Mouse (Mus musculus) heart, embryonic 14.5 days (tissue): Measurements from ENCODE around the gene Spef2. TPM values are rescaled to one million over a fixed set of nuclear protein-coding genes. Genes with fewer than 3 reads are reported as not detected.

Experiments used
- ATAC-seq: fragments of 200-750 bp; cut with Nextera tagmentation; 2 replicates; pipeline ENCODE4 v1.8.0; 2017; ENCODE audit warnings: low read depth, moderate TSS enrichment; ENCODE audit not compliant: insufficient number of reproducible peaks, insufficient read depth, low FRiP score
- H3K27ac ChIP-seq, 2 experiments: fragments of 200-500 bp in 1 of 2; fragments of 300-500 bp in 1 of 2; sonication (generic) in 1 of 2; replicated peaks in 1 of 2; 2 replicates each; pipeline ENCODE4 v1.5.1; 2012 to 2014; ENCODE audit warnings: low read depth in 2 of 2, low read length in 2 of 2, control low read depth in 1 of 2, mild to moderate bottlenecking in 1 of 2, mixed read lengths in 1 of 2; ENCODE audit not compliant: control insufficient read depth in 1 of 2, insufficient read depth in 1 of 2
- H3K27me3 ChIP-seq: fragments of 300-500 bp; sonication (generic); 2 replicates; pipeline ENCODE4 v1.6.1; 2014; ENCODE audit warnings: mild to moderate bottlenecking, low read length, control low read depth; ENCODE audit not compliant: control insufficient read depth, insufficient read depth
- H3K36me3 ChIP-seq: fragments of 300-500 bp; sonication (generic); 2 replicates; pipeline ENCODE4 v1.6.1; 2014; ENCODE audit warnings: mild to moderate bottlenecking, control low read depth, low read length, mixed read lengths; ENCODE audit not compliant: control insufficient read depth, insufficient read depth
- H3K4me1 ChIP-seq, 2 experiments: fragments of 200-500 bp in 1 of 2; fragments of 300-500 bp in 1 of 2; sonication (generic) in 1 of 2; 2 replicates each; pipeline ENCODE4 v1.6.1; 2012 to 2014; ENCODE audit warnings: low read length in 2 of 2, control low read depth in 1 of 2, mixed read lengths in 1 of 2; ENCODE audit not compliant: control insufficient read depth in 2 of 2, insufficient read depth in 2 of 2
- H3K4me2 ChIP-seq: fragments of 300-500 bp; sonication (generic); 2 replicates; pipeline ENCODE4 v1.6.1; 2014; ENCODE audit warnings: mild to moderate bottlenecking, low read length
- H3K4me3 ChIP-seq, 2 experiments: fragments of 200-500 bp in 1 of 2; fragments of 300-500 bp in 1 of 2; sonication (generic) in 1 of 2; 2 replicates each; pipeline ENCODE4 v1.5.1; 2012 to 2014; ENCODE audit warnings: low read length in 2 of 2, mild to moderate bottlenecking in 2 of 2, control low read depth in 1 of 2, low read depth in 1 of 2, moderate library complexity in 1 of 2; ENCODE audit not compliant: control insufficient read depth in 1 of 2, insufficient read depth in 1 of 2
- H3K9ac ChIP-seq: fragments of 300-500 bp; sonication (generic); 2 replicates; pipeline ENCODE4 v1.6.1; 2014; ENCODE audit warnings: mild to moderate bottlenecking, low read length
- H3K9me3 ChIP-seq: fragments of 300-500 bp; sonication (generic); 2 replicates; pipeline ENCODE4 v1.6.1; 2016; ENCODE audit warnings: low read length, control low read depth; ENCODE audit not compliant: control insufficient read depth
- whole genome bisulfite sequencing: fragments of 180-500 bp; shearing (Covaris S2); extraction: QIAGEN DNeasy Blood & Tissue Kit; methylation state at CpG from one replicate; pipeline ENCODE4 v1.1.7; 2014; 5-methylcytosine and 5-hydroxymethylcytosine counted together
- polyA plus RNA-seq: library from polyadenylated mRNA; unstranded; fragments of >200 nt; fragmentation: Nextera tagmentation; extraction: Ambion mirVana; gene quantifications from 2 replicates; pipeline ENCODE4 v1.2.1, GENCODE M21; 2014

The Spef2 gene
- polyA plus RNA-seq, 1 experiment from 2014 or later, result 0.46 TPM

DNA sequence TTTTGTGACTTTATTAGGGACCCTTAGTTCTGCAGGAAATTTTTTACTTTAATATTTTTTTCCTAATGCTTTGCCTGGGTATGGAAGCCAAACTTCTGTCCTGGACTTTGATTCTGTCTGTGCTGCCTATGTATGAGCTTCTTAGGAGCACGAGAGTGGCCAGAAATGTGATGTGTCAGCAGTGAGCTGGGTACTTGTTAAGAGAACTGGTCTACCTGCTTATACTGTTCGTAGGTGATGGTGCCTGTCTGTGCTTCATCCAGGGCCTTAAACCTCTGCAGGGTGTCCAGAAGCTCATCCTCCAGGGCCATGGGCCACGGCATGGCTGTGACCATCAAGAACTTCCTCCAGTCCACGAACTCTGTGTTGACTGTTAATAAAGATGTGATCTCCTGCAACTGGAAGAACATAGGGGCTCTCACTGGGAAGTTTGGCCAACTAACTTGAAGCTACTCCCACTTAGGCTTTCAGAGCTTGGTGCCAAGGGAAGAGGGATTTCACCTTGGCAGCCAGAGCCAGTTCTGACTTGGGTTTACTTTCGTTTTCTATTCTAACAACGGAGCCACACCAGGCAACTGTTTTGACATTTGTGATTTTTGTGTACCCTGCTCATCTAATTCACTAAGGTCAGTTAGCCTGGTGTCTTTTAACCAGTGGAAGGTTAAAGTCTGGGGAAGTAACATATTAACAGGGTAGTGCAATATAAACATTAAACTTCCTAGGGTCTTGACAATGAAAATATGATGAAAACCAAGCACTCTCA, 152.2 kb downstream of the Spef2 start:
- Histone ChIP-seq H3K4me1 (no peaks in the 10 kb centered on the region), H3K36me3 (no peaks in the 10 kb centered on the region), H3K27ac (no peak overlapping the region), H3K27me3 (no peaks in the 10 kb centered on the region), H3K4me2 (no peak overlapping the region), H3K9me3 (no peaks in the 10 kb centered on the region), H3K9ac (no peak overlapping the region), H3K4me3 (no peak overlapping the region)
- WGBS, result 80% methylated on average over 6 of the region's 6 CpGs
- ATAC-seq, result no peak

DNA sequence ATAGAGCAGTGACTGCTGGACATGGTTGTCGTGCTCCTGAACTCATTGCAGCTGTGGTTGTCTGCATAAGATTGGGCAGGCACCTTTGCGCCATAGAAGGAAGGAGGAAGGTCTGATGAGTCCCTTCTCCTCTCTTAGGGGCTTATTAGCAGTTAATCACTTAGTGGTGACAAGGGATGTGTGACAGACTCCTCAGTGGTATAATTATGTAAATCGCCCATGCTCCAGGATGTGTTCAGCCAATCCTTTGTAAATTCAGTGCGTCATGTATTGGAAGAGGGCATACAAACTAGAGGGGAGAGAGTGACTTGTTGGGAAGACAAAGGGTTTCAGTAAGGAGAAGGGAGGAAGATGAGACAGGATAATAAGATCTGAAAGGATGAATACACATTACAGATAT, 158.7 kb downstream of the Spef2 start:
- Histone ChIP-seq H3K9ac (no peak overlapping the region), H3K4me2 (no peak overlapping the region), H3K9me3 (no peaks in the 10 kb centered on the region), H3K36me3 (no peaks in the 10 kb centered on the region), H3K27ac (no peak overlapping the region), H3K4me1 (no peaks in the 10 kb centered on the region), H3K27me3 (no peaks in the 10 kb centered on the region), H3K4me3 (no peak overlapping the region)
- 78% methylated on average over 4 of the region's 4 CpGs for WGBS
- ATAC-seq, result no peak

DNA sequence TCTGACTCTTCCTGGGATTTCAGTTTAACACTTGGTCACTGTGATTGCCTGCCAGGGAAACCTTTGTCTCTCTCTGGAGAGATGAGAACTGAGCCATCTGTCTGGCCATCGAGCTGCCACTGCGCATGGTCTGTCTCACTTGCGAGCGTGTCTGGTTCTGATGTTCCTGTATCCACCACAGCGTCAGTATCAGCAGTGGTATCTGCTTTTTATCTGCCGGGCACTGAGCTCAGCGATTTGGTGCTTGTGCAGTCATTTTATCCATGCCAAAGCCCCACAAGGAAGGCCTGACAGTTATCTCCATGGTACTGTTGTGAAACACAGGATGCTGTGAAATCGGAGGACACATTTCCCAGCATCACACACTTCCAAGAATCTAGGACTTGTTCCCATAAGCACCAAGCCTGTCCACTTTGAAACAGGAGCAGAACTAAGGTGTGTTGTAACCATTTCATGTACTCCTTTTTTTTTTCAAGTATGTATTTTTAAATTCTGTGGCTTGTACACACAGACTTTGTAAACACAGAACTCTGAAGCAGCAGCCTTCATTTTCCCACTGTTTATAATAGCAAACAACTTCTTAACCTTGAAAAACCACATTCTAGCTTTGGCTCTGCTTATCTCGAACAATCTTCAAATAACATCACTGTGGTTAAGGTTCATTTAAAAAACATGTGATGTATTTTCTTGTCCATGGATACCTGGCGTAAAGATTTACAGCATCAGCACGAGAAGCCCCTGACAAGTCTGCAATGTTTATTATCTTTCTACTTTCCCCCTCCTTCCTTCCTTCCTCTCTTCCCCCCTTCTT, 168.0 kb downstream of the Spef2 start:
- Histone ChIP-seq H3K27ac (no peak overlapping the region), H3K27me3 (no peaks in the 10 kb centered on the region), H3K4me1 (no peaks in the 10 kb centered on the region), H3K36me3 (no peaks in the 10 kb centered on the region), H3K4me2 (no peak overlapping the region), H3K9me3 (no peaks in the 10 kb centered on the region), H3K9ac (no peak overlapping the region), H3K4me3 (no peak overlapping the region)
- WGBS, result 44% methylated on average over 11 of the region's 11 CpGs
- no peak for ATAC-seq

DNA sequence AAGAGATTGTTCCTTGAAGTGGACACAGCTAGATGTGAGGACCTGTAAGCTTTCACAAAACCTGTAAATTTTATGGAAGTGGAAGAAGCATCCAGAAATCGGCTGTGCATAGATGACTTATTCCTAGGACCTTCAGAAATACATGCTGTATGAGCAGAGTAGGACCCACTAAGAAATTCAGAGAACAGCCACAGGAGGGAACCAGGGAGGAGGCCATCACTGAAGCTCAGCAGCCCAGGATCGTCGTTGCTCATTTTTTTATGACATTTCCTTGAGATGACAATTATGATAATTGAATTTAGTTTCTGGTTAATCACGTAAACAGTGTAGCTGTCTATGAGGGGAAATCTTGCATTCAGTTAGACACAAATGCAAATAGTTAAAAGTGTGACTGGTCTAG, 171.4 kb downstream of the Spef2 start:
- WGBS, result 81% methylated on average over 4 of the region's 4 CpGs
- no peak overlapping the region for H3K4me2 ChIP-seq

DNA sequence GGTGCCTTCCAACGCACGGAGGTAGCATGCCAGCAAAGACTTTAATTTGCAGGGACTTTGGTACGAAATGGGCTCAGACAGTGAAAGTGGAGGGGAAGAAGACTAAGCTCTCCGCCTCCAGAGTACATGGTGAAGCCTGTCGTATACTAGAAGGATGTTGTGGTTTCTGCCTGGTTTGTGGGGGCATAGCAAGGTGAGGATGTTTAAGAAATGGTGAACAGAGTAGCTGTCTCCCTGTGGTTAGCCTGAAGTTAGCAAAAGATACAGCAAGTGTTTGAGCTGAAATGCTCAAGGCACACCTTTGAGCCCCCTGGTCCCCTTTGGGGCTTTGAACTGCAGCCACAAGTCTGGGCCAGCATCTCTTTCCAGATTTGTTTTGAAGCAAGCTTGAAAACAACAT, 173.9 kb downstream of the Spef2 start:
- no peaks in the 10 kb centered on the region for H3K4me1 ChIP-seq
- H3K4me3 ChIP-seq, result no peak overlapping the region
- no peak overlapping the region for H3K27ac ChIP-seq
- no peaks in the 10 kb centered on the region for H3K9me3 ChIP-seq
- no peaks in the 10 kb centered on the region for H3K27me3 ChIP-seq
- no peaks in the 10 kb centered on the region for H3K36me3 ChIP-seq
- H3K4me2 ChIP-seq, result no peak overlapping the region
- WGBS, result 87% methylated on average over 5 of the region's 5 CpGs
- no peak overlapping the region for H3K9ac ChIP-seq
- no peak for ATAC-seq

More for the DNA sequence above, 171.4 kb downstream of the Spef2 start:
- H3K4me1 ChIP-seq, result no peaks in the 10 kb centered on the region
- no peak overlapping the region for H3K9ac ChIP-seq
- ATAC-seq, result no peak
- no peak overlapping the region for H3K27ac ChIP-seq
- no peaks in the 10 kb centered on the region for H3K27me3 ChIP-seq
- no peak overlapping the region for H3K4me3 ChIP-seq
- H3K36me3 ChIP-seq, result no peaks in the 10 kb centered on the region
- H3K9me3 ChIP-seq, result no peaks in the 10 kb centered on the region

DNA sequence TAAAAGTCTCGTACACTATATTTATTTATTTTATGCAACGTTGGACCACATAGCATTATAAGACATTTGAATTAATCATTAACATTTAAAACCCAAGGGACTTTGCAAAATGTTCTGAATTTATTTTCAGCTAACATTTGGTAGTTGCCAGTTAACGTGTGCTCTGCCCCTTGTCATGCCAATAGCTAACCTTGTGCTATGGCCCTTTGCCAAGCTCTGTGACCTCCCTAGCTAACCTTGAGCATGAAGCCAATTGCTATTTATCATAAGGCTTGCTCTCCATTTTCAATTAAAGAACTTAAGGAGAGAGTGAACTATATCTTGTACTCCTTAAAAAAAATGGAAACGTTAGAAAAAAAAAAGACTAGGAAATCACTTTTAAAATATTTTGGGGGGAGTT, 175.3 kb downstream of the Spef2 start:
- Histone ChIP-seq H3K27ac (no peak overlapping the region), H3K4me2 (no peak overlapping the region), H3K27me3 (no peaks in the 10 kb centered on the region), H3K4me1 (no peaks in the 10 kb centered on the region), H3K9me3 (no peaks in the 10 kb centered on the region), H3K9ac (no peak overlapping the region), H3K36me3 (no peaks in the 10 kb centered on the region), H3K4me3 (no peak overlapping the region)
- WGBS, result 72% methylated on average over 4 of the region's 4 CpGs
- no peak for ATAC-seq

DNA sequence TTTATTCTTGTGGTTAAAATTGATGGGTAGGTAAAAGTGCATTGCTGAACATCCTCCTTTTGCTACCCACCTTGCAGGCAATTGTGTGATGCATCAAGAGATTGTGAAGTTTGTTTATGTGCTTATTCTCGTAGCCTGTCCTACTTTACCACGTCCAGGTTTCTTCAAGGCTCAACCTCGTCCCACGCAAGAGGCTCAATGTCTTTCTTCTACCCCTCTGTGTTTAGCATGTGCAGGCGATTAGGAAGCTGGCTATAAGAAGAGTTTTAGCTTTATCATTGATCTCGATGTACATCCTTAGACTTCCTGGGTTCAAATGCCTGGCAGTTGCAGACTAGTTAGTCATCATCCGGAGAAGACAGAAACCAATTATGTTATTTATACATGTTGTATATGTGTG, 176.0 kb downstream of the Spef2 start:
- H3K9me3 ChIP-seq, result no peaks in the 10 kb centered on the region
- no peak overlapping the region for H3K4me3 ChIP-seq
- H3K27ac ChIP-seq, result no peak overlapping the region
- no peak overlapping the region for H3K9ac ChIP-seq
- no peak for ATAC-seq
- no peak overlapping the region for H3K4me2 ChIP-seq
- H3K4me1 ChIP-seq, result no peaks in the 10 kb centered on the region
- no peaks in the 10 kb centered on the region for H3K27me3 ChIP-seq
- 89% methylated on average over 7 of the region's 7 CpGs for WGBS
- H3K36me3 ChIP-seq, result no peaks in the 10 kb centered on the region
